Mouse (Mus musculus) skeletal muscle tissue, adult 2 months (tissue): ENCODE data around the gene Mgme1.

Experiments used
- DNase-seq: peaks from one replicate; pipeline ENCODE4 v3.0.0-alpha.2; 2012; ENCODE audit warnings: low read depth, low spot score

Mgme1 gene

GRCm38 (mm10) chr2:144270507-144271420 is at the start of gene Mgme1, which contains the start of gene Snx5:
Gene Mgme1 (plus strand): TSS chr2:144270663.
Gene Snx5 (minus strand): TSS chr2:144270906.
- peak; percentile 82 for DNase-seq

GRCm38 (mm10) chr2:144224351-144224750 is 46.1 kb upstream of the Mgme1 start:
- no peak for DNase-seq

- DNase-seq = no peak
These were observed 43.4 kb upstream of the Mgme1 start for GRCm38 (mm10) chr2:144226906-144227586.

- no peak for DNase-seq
These were observed 41.7 kb upstream of the Mgme1 start for GRCm38 (mm10) chr2:144228521-144229346.

- DNase-seq = no peak
These were observed 40.8 kb upstream of the Mgme1 start for GRCm38 (mm10) chr2:144229647-144230046.

- DNase-seq = no peak
These were observed 40.0 kb upstream of the Mgme1 start for GRCm38 (mm10) chr2:144230498-144230897.

GRCm38 (mm10) chr2:144231115-144231514 is 39.3 kb upstream of the Mgme1 start:
- DNase-seq = no peak

- no peak for DNase-seq
These were observed 36.9 kb upstream of the Mgme1 start for GRCm38 (mm10) chr2:144233534-144233933.

- DNase-seq = no peak
These were observed 34.7 kb upstream of the Mgme1 start for GRCm38 (mm10) chr2:144235776-144236175.

GRCm38 (mm10) chr2:144236791-144237584 is 33.5 kb upstream of the Mgme1 start:
- DNase-seq = no peak

- DNase-seq = peak; percentile 83
These were observed 32.1 kb upstream of the Mgme1 start for GRCm38 (mm10) chr2:144238341-144238740.

GRCm38 (mm10) chr2:144239318-144239717 is 31.1 kb upstream of the Mgme1 start:
- no peak for DNase-seq

- DNase-seq = no peak
These were observed 30.2 kb upstream of the Mgme1 start for GRCm38 (mm10) chr2:144240095-144240899.

GRCm38 (mm10) chr2:144245464-144245863 is 25.0 kb upstream of the Mgme1 start:
- peak; percentile 81 for DNase-seq

- DNase-seq = no peak
These were observed 24.2 kb upstream of the Mgme1 start for GRCm38 (mm10) chr2:144246270-144246669.

GRCm38 (mm10) chr2:144247337-144247978 is 23.0 kb upstream of the Mgme1 start:
- peak; percentile 85 for DNase-seq

- no peak for DNase-seq
These were observed 21.7 kb upstream of the Mgme1 start for GRCm38 (mm10) chr2:144248613-144249376.

GRCm38 (mm10) chr2:144250111-144250510 is 20.4 kb upstream of the Mgme1 start:
- no peak for DNase-seq

- DNase-seq = no peak
These were observed 7.6 kb upstream of the Mgme1 start for GRCm38 (mm10) chr2:144262837-144263236.
